Mouse (Mus musculus) heart, adult 2 months (tissue): ENCODE data around the gene Rps28.

ENCODE experiments used
- CTCF ChIP-seq: fragments of 200-600 bp; IDR thresholded peaks from 2 replicates; pipeline ENCODE4 v1.8.1; 2022; ENCODE audit warnings: antibody characterized with exemption, mild to moderate bottlenecking, moderate library complexity
- EP300 ChIP-seq: fragments of 200-500 bp; IDR thresholded peaks from 2 replicates; pipeline ENCODE4 v1.6.1; 2011; ENCODE audit warnings: low read depth, low read length, control low read depth; ENCODE audit not compliant: insufficient read depth
- POLR2A ChIP-seq: fragments of 200-500 bp; IDR thresholded peaks from 2 replicates; pipeline ENCODE4 v1.6.1; 2011; ENCODE audit warnings: mild to moderate bottlenecking, low read depth, low read length, control low read depth; ENCODE audit not compliant: insufficient read depth

DNA sequence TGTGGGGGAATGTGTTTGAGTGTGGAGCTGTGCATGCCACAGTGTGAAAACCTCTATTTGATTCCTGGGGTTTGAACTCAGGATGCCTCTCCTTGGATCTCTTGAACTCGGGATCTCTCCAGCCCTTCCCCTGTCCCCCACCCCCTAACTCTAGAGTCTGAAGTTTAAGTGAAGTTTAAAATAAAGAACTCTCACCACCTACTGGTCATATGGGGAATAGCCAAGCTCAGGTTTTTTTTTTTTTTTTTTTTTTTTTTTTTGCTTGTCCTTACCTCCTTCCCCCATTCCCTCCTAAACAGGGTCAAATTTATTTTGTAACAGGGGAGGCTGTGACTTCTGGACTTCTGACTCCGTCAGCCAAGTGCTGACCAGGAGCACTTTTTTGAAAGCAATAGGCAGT lies 22.1 kb downstream of the Rps28 start:
- TF ChIP-seq CTCF (peak; percentile 73), POLR2A (no peak), EP300 (no peak)
